Mouse (Mus musculus) stomach, adult 2 months (tissue): Measurements from ENCODE around the gene Olfr1371. TPM values are rescaled to one million over a fixed set of nuclear protein-coding genes. Genes with fewer than 3 reads are reported as not detected.

Experiments used
- polyA plus RNA-seq: library from polyadenylated mRNA; depleted of rRNA; stranded (reverse); fragments of >200 nt; gene quantifications from 2 replicates; pipeline ENCODE4 v1.2.3, GENCODE M21; 2012; rRNA removed

Olfr1371 gene
- not detected in 2 replicates for polyA plus RNA-seq

DNA sequence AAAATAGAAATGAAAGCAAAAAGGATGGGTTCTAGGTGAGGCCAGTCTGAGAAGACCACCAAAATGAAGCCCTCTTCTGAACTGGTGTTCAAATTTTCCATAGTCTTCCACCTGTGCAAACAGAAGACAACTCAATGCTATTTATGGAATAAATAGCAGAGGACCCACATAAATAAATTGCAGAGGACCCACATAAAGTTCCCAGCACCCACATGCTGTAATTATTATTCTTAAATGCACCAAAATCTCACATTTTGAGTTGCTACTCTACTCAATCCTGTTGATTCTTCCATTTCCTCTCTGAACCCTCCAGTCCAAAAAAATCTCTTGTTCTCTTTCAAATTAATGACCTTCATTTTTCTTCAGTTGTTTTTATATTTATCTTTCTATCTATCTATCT, at the start of gene Olfr1371:
TSS of gene Olfr1371 (minus strand) at position 101 of the 400 bp plus-strand sequence.

DNA sequence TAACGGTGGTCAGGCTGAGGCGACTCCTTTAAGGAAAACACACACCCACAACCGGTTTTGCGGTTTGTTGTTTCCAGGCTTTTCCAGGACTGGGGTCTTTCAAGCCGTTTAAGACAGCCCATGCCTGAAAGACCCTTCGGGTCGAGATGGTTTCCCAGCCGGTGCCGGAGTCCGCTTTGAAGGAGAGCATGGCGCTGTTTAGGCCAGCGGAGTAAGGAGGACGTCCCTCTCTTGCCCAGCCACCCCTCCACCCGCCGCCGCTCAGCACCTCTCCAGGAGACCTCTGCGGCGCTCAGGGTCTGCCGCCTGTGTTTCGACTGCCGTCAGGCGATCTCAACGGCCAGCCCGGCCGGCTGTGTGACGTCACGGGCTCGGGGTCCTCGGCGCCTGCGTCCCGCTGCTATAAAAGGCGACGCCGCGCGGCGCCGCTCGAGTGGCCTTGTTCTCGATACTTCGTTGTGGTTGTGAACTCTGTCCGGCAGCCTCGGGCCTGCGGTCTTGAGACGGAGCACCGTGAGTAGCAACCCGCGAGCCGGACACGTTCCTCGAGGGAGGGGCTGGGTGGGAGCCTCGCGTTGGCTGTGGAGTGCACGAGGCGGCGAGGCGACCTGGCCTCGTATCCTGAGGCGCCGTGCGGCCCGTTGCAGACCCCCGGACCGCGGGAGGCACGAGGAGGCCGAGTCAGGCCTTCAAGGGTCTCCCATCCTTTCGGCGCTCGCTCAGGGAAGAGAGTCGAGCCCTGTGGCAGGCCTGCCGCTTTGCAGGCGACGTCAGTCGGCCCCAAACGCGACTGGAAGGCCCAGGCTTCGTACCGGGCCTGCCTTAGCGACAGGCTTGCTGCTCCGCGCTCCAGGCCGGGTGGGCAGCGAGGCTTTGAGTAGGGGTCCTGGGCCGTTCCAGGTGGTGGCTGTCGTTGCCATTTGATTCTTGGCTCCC, 18.1 kb upstream of the Olfr1371 start, which contains the start of gene Skp1a:
TSS of gene Skp1a (plus strand) at position 390 of the 936 bp plus-strand sequence.

Other genes starting within 250 kb of the Olfr1371 start
- gene Cdkn2aipnl, start 246.3 kb downstream of the Olfr1371 start, polyA plus RNA-seq, result 7.8 and 9.5 TPM in 2 replicates
- 6.6 and 11.9 TPM in 2 replicates for gene Ube2b, start 213.2 kb downstream of the Olfr1371 start, polyA plus RNA-seq
- 0.37 and 0.66 TPM in 2 replicates for gene Cdkl3, start 209.8 kb downstream of the Olfr1371 start, polyA plus RNA-seq
- gene Ppp2ca, start 115.3 kb downstream of the Olfr1371 start, polyA plus RNA-seq, result 7.4 and 9.2 TPM in 2 replicates
- not detected in 2 replicates for gene Olfr1373, start 68.5 kb downstream of the Olfr1371 start, polyA plus RNA-seq
- 2.3 and 3.2 TPM in 2 replicates for gene Skp1a, start 18.0 kb upstream of the Olfr1371 start, polyA plus RNA-seq
- gene Tcf7, start 69.0 kb upstream of the Olfr1371 start, polyA plus RNA-seq, result 2.5 and 3.1 TPM in 2 replicates
- 35.7 and 39.6 TPM in 2 replicates for gene Vdac1, start 146.9 kb upstream of the Olfr1371 start, polyA plus RNA-seq
- 40.5 and 55.5 TPM in 2 replicates for gene 9530068E07Rik, start 182.4 kb upstream of the Olfr1371 start, polyA plus RNA-seq